Mouse (Mus musculus) C2C12 (cell line): ENCODE measurements around the gene Amh. TPM values are rescaled to one million over a fixed set of nuclear protein-coding genes. Genes with fewer than 3 reads are reported as not detected.

Experiments used
- H3K27me3 ChIP-seq: one replicate; pipeline ENCODE4 v1.6.1; 2011; ENCODE audit not compliant: control insufficient read depth, insufficient read depth, insufficient read length
- H3K36me3 ChIP-seq: one replicate; pipeline ENCODE4 v1.6.1; 2011; ENCODE audit not compliant: control insufficient read depth, insufficient read depth
- H3K4me3 ChIP-seq: one replicate; pipeline ENCODE4 v1.5.1; 2011; ENCODE audit warnings: mild to moderate bottlenecking, control low read depth; ENCODE audit not compliant: poor library complexity, insufficient read depth, severe bottlenecking
- H3K79me2 ChIP-seq: one replicate; pipeline ENCODE4 v1.6.1; 2011; ENCODE audit not compliant: control insufficient read depth, insufficient read depth
- H3K79me3 ChIP-seq: one replicate; pipeline ENCODE4 v1.6.1; 2011; ENCODE audit warnings: low read depth, control low read depth
- H3ac ChIP-seq: one replicate; pipeline ENCODE3; 2011; ENCODE audit warnings: low read depth; ENCODE audit not compliant: control insufficient read depth, insufficient read length
- CEBPB ChIP-seq: IDR thresholded peaks from one replicate; pipeline ENCODE4 v1.6.1; 2011; ENCODE audit warnings: low read depth, mild to moderate bottlenecking, control low read depth, moderate library complexity
- CTCF ChIP-seq: IDR thresholded peaks from one replicate; pipeline ENCODE4 v1.5.1; 2011; ENCODE audit not compliant: control insufficient read depth, insufficient read depth, insufficient read length
- FOSL1 ChIP-seq: IDR thresholded peaks from one replicate; pipeline ENCODE4 v1.8.0; 2011; ENCODE audit warnings: mild to moderate bottlenecking, low read length; ENCODE audit not compliant: poor library complexity, insufficient read depth, severe bottlenecking
- MAX ChIP-seq: IDR thresholded peaks from one replicate; pipeline ENCODE4 v1.6.1; 2011; ENCODE audit warnings: mild to moderate bottlenecking, control low read depth
- MYOD1 ChIP-seq: IDR thresholded peaks from one replicate; pipeline ENCODE4 v1.6.1; 2011; ENCODE audit warnings: low read depth; ENCODE audit not compliant: control insufficient read depth, insufficient read length
- MYOG ChIP-seq: IDR thresholded peaks from one replicate; pipeline ENCODE4 v1.6.1; 2011; ENCODE audit not compliant: control insufficient read depth, insufficient read length; ENCODE audit errors: extremely low read depth
- USF1 ChIP-seq: IDR thresholded peaks from one replicate; pipeline ENCODE4 v1.6.1; 2011; ENCODE audit warnings: low read depth, mild to moderate bottlenecking, control low read depth, moderate library complexity
- polyA plus RNA-seq: library from polyadenylated mRNA; unstranded; fragments of >200 nt; fragmentation: generic; extraction: Trizol; gene quantifications from one replicate; pipeline ENCODE4 v1.2.1, GENCODE M21; 2012; ENCODE audit warnings: missing spikeins

The Amh gene
- polyA plus RNA-seq, 1 experiment, result 0.87 TPM

DNA sequence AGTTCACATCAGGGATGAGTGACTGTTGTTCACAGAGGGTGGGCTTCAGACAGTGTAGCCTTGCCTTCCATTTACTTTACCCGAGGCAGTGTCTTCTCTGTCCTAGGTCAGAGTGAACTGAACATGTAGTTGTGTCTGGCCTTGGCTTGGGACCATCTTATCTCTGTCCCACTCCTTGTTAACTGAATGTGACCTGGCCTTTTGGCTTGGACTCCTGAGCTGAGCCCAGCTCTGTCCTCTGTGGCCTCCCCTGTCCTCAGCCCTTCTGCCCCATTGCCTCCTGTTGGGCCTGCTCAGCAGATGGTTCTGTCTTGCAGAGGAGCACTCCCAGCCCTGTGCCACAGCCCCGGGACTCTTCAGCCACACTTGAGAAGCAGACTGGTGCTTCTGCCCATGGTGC lies 17.5 kb upstream of the Amh start:
- H3K79me2 ChIP-seq, result no peaks in the 10 kb centered on the region
- no peaks in the 10 kb centered on the region for H3K79me3 ChIP-seq
- no peak overlapping the region for H3K4me3 ChIP-seq
- TF ChIP-seq MYOG, result no peak
- no peak overlapping the region for H3ac ChIP-seq
- H3K36me3 ChIP-seq, result peaks cover 81% of the 10 kb centered on the region
- H3K27me3 ChIP-seq, result no peaks in the 10 kb centered on the region

- TF ChIP-seq MAX (no peak), MYOG (no peak), CTCF (no peak), USF1 (no peak), FOSL1 (no peak), CEBPB (no peak), MYOD1 (no peak)
Observed at GRCm38 (mm10) chr10:80790761-80791404, 14.2 kb upstream of the Amh start.

GRCm38 (mm10) chr10:80791476-80792174 lies 13.4 kb upstream of the Amh start:
- peaks cover 16% of the 10 kb centered on the region for H3K79me2 ChIP-seq
- no peak overlapping the region for H3K4me3 ChIP-seq
- no peak overlapping the region for H3ac ChIP-seq
- no peaks in the 10 kb centered on the region for H3K27me3 ChIP-seq
- peaks cover 6% of the 10 kb centered on the region for H3K79me3 ChIP-seq
- TF ChIP-seq MYOD1 (no peak), USF1 (no peak), CTCF (no peak), MAX (no peak)
- H3K36me3 ChIP-seq, result peaks cover 82% of the 10 kb centered on the region

More at GRCm38 (mm10) chr10:80790761-80791404, 14.2 kb upstream of the Amh start:
- H3K79me3 ChIP-seq, result no peaks in the 10 kb centered on the region
- no peak overlapping the region for H3K4me3 ChIP-seq
- H3K36me3 ChIP-seq, result peaks cover 82% of the 10 kb centered on the region
- peaks cover 9% of the 10 kb centered on the region for H3K79me2 ChIP-seq
- no peaks in the 10 kb centered on the region for H3K27me3 ChIP-seq
- no peak overlapping the region for H3ac ChIP-seq

DNA sequence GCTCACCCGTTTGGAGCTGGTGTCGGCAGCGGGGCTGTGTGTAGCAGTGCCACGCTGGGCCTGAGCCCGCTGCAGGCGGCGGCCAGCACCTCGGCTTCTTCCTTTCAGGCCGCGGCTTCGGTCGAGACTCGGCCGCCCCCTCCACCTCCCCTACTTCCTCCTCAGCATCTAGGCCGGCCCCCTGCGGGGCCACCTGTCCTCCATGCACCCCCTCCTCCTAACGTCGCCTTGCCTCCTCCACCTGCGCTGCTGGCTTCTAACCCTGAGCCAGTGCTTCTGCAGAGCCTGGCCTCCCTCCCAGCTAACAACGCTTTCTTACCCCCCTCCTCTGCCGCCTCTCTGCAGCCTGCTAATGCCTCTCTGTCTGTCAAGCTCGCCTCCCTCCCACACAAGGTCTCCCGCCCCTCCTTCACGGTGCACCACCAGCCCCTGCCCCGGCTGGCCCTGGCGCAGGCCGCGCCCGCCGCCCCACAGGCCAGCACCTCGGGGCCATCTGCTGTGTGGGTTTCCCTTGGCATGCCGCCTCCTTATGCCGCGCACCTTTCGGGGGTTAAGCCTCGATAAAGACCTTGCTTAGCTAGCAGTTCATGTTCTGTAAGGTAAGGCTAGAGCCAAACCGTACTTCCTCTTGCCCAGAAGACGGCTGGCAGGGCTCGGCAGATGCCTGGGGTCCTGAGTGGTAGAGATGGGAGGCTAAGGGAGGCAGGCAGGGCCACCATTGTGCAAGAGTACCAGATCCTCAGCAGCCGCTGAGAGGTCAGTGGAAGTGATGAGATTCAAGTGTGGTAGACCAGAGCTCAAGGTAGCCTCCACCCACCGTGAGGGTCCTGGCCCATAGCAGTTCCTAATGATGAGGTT lies 12.6 kb upstream of the Amh start:
- Histone ChIP-seq H3K36me3 (peaks cover 78% of the 10 kb centered on the region), H3K27me3 (no peaks in the 10 kb centered on the region), H3K79me3 (peaks cover 14% of the 10 kb centered on the region), H3K79me2 (peaks cover 24% of the 10 kb centered on the region), H3K4me3 (no peak overlapping the region), H3ac (no peak overlapping the region)
- TF ChIP-seq MYOG, result no peak
- TF ChIP-seq MAX, result no peak
- no peak for TF ChIP-seq CTCF
- no peak for TF ChIP-seq MYOD1
- TF ChIP-seq USF1, result no peak
- TF ChIP-seq FOSL1, result no peak
- TF ChIP-seq CEBPB, result no peak

DNA sequence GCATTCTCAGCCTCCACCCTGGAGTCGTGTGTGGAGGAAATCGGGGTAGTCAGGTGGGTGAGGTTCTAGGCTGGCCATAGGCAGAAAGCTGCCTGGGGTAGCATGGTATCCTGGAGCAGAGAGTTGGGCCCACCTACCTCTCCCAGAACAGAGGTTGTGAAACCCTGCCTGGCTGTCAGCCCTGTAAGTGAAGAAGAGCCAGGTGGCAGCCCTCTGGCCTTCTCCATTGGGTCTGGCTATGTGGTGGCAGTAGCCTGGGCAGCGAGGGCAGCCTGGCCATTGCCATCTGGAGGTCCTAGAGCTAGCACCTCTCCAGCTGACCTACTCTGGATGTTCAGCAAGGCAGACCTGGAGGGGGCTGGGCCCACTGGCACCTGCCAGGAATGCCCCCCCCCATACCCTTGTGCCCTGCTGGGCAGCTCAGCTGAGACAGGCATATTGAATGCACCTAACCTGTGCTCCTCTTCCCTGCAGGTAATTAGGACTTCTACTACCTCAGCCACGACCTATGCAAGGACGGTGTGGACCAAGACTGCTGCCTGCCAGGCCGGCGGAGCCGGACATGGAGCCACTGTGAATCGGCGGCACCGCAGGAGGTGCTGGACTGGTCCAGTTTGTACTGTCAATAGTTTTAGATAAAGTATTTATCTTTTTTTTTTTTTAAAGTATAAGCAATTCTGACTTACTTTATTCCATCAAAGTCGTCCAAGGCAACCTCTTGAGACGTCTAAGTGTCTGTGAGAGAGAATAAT lies 11.8 kb upstream of the Amh start:
- peaks cover 32% of the 10 kb centered on the region for H3K79me2 ChIP-seq
- no peak overlapping the region for H3ac ChIP-seq
- H3K4me3 ChIP-seq, result no peak overlapping the region
- peaks cover 17% of the 10 kb centered on the region for H3K79me3 ChIP-seq
- no peaks in the 10 kb centered on the region for H3K27me3 ChIP-seq
- TF ChIP-seq FOSL1 (no peak), MYOG (no peak), MYOD1 (no peak)
- peaks cover 70% of the 10 kb centered on the region for H3K36me3 ChIP-seq
